Mouse (Mus musculus) left cerebral cortex, postnatal 4 days (tissue): ENCODE results near the gene Hoxd3. TPM values are rescaled to one million over a fixed set of nuclear protein-coding genes. Genes with fewer than 3 reads are reported as not detected.

Source experiments
- DNase-seq: peaks from one replicate; pipeline ENCODE4 v3.0.0-alpha.2; 2022
- intact Hi-C: fragments of 180-260 bp; cut with DNase I; formaldehyde crosslinking; loops from one replicate; pipeline ENCODE4 v1.15.1; 2025
- total RNA-seq, 2 experiments: library from RNA; stranded (reverse); gene quantifications; 2 replicates each; pipeline ENCODE4 v1.2.3; 2021

Hoxd3 gene
- total RNA-seq, 2 experiments from 2014 or later, result not detected

DNA sequence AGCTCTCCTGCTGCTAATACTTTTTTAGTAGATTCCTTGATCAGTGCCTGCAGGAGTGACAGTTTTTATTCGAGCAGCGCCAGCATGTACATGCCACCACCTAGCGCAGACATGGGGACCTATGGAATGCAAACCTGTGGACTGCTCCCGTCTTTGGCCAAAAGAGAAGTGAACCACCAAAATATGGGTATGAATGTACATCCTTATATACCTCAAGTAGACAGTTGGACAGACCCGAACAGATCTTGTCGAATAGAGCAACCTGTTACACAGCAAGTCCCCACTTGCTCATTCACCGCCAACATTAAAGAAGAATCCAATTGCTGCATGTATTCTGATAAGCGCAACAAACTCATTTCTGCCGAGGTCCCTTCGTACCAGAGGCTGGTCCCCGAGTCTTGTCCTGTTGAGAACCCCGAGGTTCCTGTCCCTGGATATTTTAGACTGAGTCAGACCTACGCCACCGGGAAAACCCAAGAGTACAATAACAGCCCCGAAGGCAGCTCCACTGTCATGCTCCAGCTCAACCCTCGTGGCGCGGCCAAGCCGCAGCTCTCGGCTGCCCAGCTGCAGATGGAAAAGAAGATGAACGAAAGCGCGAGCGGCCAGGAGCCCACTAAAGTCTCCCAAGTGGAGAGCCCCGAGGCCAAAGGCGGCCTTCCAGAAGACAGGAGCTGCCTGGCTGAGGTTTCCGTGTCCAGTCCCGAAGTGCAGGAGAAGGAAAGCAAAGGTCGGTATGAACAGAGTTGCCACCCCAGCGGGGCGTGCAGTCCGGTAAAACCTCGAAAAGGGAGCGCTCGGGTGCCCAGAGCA lies 19.5 kb upstream of the Hoxd3 start:
- intact Hi-C loops, result loop anchor here (10.0 kb wide), 1 partner anchor 1413 kb away; no protein-coding TSS in a partner anchor
- DNase-seq, result no peak

DNA sequence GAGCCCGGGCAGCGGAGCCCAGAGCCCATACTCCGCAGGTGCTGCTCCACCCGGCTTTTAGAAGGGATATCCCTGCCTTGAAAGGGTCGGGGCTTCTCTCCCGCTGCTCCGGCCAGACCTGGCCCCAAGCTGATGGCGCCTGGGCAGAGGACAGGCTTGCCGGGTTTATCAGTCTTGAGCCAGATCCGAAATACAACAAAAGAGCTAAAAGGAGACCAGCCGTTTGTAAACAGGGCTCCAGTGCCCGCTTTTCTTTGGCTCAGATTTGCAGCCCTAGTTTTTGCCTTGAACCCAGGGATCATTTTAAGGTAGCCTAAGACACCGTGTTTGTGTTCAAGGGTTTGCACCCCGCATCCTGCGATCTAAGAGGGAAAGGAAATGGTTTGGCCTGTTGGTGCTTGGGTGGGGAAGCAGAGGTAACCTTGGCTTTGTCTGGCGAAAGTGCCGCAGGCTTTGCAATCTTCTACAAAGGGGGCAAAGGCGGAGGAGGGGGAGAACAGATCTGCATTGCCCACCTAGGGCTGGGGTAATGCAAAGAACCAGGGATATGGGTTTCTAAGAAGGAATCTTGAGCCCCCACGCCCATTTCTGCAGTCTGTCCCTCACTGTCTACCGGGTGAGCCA lies 18.8 kb upstream of the Hoxd3 start:
- intact Hi-C loops, result loop anchor here (10.0 kb wide), 1 partner anchor 1412 kb away; no protein-coding TSS in a partner anchor
- no peak for DNase-seq

DNA sequence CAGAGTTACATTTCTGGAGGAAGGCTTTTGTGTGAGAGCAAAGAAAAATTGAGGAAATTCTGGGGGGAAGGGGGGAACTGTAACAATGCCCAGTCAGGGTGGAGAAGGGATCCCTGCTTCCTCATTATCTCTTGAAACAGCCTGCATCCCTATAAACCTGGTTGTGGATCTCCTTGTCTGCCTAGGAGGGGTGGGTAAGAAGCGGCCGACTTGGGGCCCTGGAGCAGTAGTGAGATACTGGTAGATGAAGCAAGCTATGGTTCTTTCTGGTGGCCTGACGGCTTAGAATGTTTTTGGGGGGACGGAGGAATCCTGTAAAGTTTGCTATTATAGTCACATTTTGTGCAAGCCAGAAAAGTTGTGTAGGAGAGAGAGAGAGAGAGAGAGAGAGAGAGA lies 18.3 kb upstream of the Hoxd3 start:
- intact Hi-C loops, result loop anchor here (10.0 kb wide), 1 partner anchor 1411 kb away; no protein-coding TSS in a partner anchor
- DNase-seq, result no peak

DNA sequence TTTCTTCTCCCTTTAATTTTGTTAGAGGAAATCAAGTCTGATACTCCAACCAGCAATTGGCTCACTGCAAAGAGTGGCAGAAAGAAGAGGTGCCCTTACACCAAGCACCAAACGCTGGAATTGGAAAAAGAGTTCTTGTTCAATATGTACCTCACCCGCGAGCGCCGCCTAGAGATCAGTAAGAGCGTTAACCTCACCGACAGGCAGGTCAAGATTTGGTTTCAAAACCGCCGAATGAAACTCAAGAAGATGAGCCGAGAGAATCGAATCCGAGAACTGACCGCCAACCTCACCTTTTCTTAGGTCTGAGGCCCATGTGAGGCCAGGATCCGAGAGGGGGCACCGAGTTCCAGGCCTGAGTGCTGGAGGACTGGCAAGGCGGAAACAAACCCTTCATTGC lies 17.7 kb upstream of the Hoxd3 start:
- intact Hi-C loops, result loop anchor here (10.0 kb wide), 1 partner anchor 1411 kb away; no protein-coding TSS in a partner anchor
- DNase-seq, result no peak

DNA sequence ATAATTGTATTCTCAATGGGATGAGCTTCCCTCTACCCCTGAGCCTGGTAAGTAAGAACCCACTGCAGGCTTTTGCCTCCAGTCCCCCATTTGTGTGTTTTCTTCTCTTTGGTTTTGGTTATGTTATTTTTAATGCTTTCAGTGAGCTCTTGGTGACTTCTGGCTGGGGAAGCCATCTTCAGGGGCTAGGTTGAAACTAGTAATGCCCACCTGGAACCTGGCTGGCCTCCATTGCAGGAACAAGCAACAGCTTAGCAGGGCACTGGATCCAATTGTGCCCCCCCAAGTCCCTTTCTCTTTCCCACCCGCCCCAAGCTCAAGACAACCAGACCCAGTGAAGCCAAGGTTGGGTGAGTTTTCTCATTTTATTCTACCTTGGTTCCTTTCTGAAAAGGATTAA lies 16.3 kb upstream of the Hoxd3 start:
- intact Hi-C loops, result loop anchor here (10.0 kb wide), 1 partner anchor 1409 kb away; no protein-coding TSS in a partner anchor
- no peak for DNase-seq

DNA sequence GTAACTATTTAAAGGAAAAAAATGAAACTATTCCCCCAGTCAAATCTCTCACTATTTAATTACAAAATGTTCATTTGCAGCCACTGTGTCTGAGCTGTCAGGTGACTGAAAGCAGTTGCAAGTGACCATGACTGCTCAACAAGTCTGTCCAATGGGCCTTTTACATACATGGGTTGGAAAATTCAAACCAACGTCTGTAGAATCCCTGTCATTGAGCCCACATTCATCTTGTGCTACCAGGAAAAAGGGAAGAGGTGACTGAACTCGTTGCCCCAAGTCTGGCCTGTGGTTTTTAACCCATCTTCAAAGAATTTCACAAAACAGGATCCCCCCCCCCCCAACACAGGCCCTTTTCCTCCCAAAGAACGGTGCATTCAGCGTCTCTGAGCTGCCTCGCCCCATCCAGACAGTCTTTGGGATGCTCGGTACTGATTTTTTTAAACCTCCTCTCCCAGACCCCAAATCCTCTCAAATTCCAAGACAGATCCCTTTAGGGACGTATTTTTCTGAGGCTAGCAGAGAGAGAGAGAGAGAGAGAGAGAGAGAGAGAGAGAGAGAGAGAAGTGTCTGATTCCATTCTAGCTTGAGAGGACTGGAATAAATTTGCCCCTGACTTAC lies 15.8 kb upstream of the Hoxd3 start:
- DNase-seq, result no peak

DNA sequence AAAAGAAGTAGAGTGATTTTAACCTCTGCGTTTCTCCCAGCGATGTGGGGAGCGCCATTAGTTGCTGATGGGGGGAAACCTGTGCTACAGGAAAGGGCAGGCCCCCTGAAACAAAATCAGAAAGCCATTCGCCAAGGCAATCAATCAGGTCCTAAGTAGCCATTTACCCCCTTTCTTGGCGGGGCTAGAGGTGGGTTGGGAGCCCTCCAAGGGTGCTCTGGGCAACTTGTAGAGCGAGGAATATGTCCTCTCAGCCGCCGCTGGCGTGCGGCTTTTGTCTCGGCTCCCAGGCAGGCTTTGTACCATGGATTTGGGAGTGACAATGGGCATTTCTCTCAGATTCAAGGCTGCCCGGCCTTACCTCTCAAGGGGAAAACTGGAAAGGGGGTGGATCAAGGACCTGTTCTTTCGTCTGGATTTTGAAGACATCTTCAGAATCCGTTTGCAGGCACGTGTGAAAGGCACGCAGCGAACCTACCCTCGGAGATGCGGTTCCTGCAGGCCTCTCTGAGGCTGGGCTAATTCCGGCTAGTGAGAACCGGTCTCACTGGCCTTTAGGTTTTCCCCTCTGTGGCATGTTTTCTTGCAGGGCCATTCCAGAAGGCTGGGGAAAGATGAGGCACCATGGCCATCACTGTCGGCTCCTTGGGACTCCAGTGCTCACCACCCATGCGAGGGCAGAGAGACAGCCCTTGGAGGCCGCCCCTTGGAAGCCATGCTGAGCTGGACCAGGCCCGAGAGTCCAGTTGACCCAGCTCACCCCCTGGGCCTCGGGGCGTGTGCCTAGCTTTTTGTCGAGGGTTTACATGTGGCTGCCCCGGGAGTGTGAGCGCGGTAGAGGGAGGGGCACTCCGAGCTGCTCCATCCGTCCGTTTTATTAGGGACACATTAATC lies 15.0 kb upstream of the Hoxd3 start:
- intact Hi-C loops, result loop anchor here (10.0 kb wide), 1 partner anchor 1408 kb away; no protein-coding TSS in a partner anchor
- DNase-seq, result no peak

More for the DNA sequence above, 15.8 kb upstream of the Hoxd3 start:
- intact Hi-C loops, result loop anchor here (10.0 kb wide), 1 partner anchor 1409 kb away; no protein-coding TSS in a partner anchor

DNA sequence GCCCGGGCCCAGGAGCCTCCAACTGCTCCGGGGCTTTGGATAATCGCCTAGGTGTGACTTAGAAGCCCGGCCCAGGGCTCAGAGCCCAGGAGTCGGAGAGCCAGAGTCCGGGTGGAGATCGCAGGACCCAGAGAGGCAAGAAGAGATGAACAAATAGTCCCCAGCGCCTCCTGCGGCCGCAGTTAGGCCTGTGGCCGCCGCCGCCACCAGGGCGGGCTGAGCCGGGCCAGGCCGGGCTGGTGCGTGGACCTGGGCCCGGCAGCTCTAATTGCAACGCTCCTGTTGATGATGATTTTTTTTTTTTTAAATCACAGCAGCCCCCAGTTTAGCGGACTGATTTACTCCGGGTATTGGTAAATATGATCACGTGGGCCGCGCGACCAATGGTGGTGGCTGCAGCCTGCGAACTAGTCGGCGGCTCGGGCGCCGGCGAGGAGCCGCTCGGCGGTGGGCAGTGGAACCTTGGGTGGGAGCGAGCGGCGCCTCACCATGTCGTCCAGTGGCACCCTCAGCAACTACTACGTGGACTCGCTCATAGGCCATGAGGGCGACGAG lies 14.1 kb upstream of the Hoxd3 start, which contains the start of gene Hoxd9:
Gene Hoxd9, plus strand, starts transcription at position 161 of the 555 bp plus-strand sequence.
- intact Hi-C loops, result loop anchor here (10.0 kb wide), 1 partner anchor 1407 kb away; no protein-coding TSS in a partner anchor
- DNase-seq, result no peak

DNA sequence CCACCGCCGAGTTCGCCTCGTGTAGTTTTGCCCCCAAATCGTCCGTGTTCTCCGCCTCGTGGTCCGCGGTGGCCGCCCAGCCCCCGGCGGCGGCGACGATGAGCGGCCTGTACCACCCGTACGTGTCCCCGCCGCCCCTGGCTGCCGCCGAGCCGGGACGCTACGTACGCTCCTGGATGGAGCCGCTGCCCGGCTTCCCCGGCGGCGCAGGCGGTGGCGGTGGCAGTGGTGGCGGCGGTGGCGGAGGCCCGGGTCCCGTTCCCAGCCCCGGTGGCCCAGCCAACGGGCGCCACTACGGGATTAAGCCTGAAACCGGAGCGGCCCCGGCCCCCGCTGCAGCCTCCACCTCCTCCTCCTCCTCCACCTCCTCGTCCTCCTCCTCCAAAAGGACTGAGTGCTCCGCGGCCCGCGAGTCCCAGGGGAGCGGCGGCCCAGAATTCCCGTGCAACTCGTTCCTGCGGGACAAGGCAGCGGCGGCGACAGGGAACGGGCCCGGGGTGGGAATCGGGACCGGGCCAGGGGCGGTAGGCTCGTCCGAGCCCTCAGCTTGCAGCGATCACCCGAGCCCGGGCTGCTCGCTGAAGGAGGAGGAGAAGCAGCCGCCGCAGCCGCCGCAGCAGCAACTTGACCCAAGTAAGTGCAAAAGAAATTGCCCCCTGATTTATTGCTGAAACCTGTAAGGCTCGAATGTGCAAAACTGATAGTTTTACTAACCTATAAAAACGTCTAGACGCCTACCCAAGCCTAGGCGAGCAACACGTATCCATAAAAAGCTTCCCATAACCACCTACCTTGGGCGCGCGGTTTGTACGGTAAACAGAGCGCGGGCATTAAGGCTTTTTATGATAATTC lies 13.3 kb upstream of the Hoxd3 start:
- intact Hi-C loops, result loop anchor here (10.0 kb wide), 1 partner anchor 1406 kb away; no protein-coding TSS in a partner anchor
- DNase-seq, result no peak

DNA sequence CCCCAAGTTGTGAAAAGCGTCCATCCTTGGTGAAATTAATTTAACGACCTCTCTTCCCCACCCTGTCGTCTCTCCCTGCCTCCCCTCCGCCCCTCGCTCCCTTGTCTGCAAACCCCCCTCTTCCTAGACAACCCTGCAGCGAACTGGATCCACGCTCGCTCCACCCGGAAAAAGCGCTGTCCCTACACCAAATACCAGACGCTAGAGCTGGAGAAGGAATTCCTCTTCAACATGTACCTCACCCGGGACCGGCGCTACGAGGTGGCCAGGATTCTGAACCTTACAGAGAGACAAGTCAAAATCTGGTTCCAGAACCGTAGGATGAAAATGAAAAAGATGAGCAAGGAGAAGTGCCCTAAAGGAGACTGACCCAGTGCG lies 12.7 kb upstream of the Hoxd3 start:
- intact Hi-C loops, result loop anchor here (10.0 kb wide), 1 partner anchor 1406 kb away; no protein-coding TSS in a partner anchor
- no peak for DNase-seq

DNA sequence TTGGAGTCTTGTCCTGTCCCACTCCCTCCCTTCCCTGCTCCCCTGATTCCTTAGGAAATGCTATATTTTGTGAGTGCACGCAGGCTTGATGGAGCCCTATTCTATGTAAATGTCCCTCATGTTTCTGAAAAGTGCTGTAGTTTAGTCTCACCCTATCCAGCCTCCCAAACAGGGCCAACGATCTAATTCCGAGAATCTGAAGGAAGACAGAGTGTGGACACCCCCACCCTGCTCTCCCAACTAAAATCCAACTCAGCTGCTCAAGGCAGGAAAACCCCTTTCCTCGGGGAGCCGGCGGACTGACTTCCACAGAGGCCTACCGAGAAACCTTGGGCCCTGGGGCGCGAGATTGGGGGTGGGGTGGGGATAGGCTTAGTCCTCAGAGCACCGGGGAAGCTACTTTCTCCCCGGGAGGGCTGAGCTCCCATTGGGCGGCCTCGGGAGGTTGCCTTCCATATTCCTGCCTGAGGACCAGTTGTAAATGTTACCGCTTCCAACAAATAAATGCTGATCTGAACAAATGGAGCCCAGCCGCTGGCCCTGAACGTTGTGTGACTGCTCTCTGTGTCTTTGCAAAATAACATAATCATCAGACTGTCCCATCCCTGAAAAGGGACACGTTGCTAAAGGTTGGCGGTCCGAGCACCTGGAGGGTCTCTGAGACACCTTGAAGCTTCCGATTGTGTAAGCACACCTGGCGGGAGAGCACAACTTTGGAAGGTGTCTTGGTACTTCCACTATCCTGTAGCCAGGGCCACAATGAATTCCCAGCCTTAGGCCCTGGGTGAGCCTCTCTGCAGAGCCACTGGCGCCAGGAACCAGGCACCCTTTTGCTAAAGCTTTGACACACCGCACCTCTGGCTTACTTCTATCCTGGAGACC lies 11.8 kb upstream of the Hoxd3 start:
- DNase-seq, result no peak
- intact Hi-C loops, result loop anchor here (5.0 to 10.0 kb wide), 2 partner anchors 437 to 1405 kb away; no protein-coding TSS in a partner anchor

DNA sequence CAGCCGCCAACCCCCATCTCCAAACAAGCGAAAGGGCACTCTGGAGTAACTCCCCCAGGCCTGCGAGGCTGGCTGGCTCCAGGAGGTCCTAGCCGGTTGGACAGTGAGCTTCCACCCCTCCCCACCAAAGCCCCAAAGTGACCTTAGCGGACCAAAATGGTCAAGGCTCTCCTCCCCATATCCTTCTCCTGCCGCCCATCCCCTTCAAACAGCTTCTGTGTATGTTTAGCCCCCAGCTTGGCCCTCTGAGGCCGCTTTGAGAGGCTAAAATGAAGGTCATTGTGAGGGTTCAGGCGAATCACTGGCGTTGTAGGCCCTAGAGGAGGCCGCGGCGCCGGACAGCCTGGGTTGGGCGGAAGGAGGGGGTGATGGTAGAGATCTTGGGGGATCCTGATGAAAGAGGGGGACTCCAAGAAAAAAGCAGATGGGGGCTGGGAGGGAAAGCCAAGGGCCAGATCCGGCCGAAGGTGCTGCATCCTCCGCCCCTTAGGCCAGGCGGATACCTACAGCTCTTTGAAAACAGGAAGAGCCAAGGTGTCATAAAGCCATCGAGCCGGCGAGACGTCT lies 11.1 kb upstream of the Hoxd3 start:
- no peak for DNase-seq
- intact Hi-C loops, result loop anchor here (5.0 kb wide), 1 partner anchor 437 kb away; no protein-coding TSS in a partner anchor

DNA sequence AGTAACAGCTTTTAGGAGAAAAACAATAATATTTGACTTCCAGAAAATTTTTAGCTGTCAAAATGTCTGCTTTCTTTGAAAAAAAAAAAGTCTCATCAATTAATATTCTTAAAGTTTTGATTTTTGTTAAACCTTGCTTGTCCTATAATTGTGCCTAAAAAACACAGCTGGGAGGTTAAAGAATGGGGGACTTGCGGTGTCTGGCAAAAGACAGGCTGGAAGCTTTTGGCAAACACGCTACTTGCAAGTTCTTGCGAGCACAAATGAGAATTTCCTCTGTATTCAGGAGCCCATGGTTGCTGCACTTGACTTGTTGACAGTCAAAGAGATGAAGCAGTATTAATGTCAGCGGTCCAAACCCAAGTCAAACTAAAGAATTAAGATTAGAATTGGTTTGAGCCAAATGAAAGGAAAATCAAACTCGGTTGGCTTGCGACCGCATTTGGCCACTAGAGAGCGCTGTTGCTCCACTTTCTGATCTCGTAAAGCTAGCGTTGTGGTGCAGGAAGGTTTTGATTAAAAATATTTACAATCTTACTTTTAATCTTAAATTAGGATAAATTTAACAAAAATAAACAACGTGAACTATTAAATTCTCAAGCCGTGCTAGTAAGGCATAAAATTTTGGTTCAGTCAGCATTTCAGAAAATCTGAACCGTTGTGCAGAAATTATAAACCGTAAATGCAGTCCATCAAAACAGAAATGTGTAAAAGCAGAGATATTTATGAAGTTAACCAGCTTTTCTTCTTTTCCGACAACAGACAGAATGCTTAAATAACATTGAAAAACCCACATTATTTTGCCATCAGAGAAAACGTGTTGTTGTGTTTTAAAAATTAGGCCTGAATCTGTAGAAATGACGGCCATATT lies 9.5 kb upstream of the Hoxd3 start:
- peak; percentile 79 for DNase-seq
- intact Hi-C loops, result loop anchor here (1.0 to 5.0 kb wide), 2 partner anchors 435 to 886 kb away; no protein-coding TSS in a partner anchor

DNA sequence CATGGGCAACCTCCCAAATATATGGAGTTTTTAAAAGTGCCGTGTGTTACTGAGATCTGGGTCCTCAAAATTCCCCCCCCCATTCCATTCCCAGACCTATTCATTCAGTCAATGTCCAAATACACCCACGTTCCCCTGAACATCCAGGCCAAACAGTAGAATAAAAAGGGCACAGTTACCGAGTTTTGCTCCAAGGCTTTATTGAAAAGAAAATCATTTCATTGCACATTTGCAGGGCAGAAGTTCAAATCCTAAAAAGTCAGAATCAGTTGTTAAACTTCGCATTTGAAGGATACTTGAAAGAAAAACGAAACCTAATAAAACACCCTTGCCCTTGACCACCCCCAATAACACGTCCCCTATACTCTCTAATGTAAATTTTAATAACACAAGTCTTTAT lies 8.9 kb upstream of the Hoxd3 start:
- no peak for DNase-seq

DNA sequence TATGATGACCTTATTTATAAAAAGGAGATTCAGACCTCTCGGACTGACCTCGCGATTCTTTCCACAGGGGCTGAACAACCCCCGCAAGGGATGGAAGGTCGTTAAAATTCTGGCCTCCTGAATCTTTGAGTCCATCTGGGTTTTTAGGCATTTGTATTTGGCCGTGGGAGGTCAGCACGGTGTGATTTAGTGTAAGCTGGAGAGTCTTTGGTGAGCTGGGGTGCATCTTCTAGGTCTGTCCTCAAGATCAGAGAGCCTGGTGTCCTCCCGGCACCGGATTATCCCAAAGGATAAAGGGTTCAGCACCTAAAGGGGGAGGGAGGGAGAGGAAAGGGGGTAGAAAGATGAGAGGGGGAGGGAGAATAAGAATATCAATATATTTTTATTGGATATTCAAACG lies 8.4 kb upstream of the Hoxd3 start:
- intact Hi-C loops, result loop anchor here (5.0 kb wide), 1 partner anchor 434 kb away; no protein-coding TSS in a partner anchor
- DNase-seq, result no peak

More for the DNA sequence above, 8.9 kb upstream of the Hoxd3 start:
- intact Hi-C loops, result loop anchor here (1.0 to 5.0 kb wide), 2 partner anchors 434 to 885 kb away; no protein-coding TSS in a partner anchor
